Mouse (Mus musculus) heart, adult 2 months (tissue): Measurements from ENCODE around the gene Pklr.

Source experiments
- CTCF ChIP-seq: fragments of 200-600 bp; IDR thresholded peaks from 2 replicates; pipeline ENCODE4 v1.8.1; 2022; ENCODE audit warnings: antibody characterized with exemption, mild to moderate bottlenecking, moderate library complexity
- EP300 ChIP-seq: fragments of 200-500 bp; IDR thresholded peaks from 2 replicates; pipeline ENCODE4 v1.6.1; 2011; ENCODE audit warnings: low read depth, low read length, control low read depth; ENCODE audit not compliant: insufficient read depth
- POLR2A ChIP-seq: fragments of 200-500 bp; IDR thresholded peaks from 2 replicates; pipeline ENCODE4 v1.6.1; 2011; ENCODE audit warnings: mild to moderate bottlenecking, low read depth, low read length, control low read depth; ENCODE audit not compliant: insufficient read depth

GRCm38 (mm10) chr3:89133063-89133450 is 2.9 kb upstream of the Pklr start:
- no peak for TF ChIP-seq CTCF
- TF ChIP-seq POLR2A: no peak
- no peak for TF ChIP-seq EP300
